Mouse (Mus musculus) thymus, postnatal 36 days (tissue): ENCODE results near the gene Slit1.

Experiments used
- DNase-seq, 2 experiments: peaks; one replicate each; pipeline ENCODE4 v3.0.0; 2022; ENCODE audit warnings: mixed read lengths in 2 of 2

Gene Slit1

GRCm38 (mm10) chr19:41587431-41588222, 155.8 kb downstream of the Slit1 start:
- DNase-seq: no peak

DNA sequence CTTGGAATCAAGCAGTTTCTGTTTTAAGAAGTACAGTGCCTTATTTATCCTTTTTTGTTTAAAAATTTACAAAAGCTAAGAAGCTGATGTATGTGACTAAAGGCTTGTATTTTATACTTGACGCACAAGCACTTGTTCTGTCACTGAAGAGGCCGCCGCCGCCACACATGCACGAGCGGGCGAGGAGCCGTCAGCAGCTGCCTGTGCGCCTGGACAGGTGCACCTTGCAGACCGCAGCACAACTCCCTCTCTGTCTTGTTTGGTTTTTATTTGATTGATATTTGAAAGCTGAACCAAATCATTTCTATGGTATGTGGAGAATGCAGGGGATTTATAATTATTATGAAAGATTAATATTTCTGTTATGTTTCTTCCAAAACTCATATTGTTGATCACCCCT, 156.7 kb downstream of the Slit1 start:
- DNase-seq: no peak

DNA sequence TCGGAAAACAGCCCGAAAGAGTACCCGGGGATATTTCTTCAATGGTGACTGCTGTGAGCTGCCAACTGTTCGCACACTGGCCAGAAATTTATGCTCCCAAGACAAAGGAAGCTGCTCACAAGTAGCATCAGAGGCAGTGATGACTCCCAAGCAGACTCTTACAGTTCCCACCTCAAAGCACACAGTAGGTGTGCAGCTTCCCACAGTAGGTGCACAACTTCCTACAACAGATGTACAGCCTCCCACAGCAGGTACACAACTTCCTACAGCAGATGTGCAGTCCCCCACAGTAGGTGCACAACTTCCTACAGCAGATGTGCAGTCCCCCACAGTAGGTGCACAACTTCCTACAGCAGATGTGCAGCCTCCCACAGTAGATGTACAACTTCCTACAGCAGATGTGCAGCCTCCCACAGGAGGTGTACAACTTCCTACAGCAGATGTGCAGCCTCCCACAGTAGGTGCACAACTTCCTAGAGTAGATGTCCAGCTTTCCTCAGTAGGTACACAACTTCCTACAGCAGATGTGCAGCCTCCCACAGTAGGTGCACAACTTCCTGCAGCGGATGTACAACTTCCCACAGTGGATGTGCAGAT, 160.4 kb downstream of the Slit1 start:
- no peak for DNase-seq

GRCm38 (mm10) chr19:41581706-41582420, 161.6 kb downstream of the Slit1 start, which contains the start of gene Gm340:
Gene Gm340, plus strand, starts transcription at chr19:41582370.
- DNase-seq: no peak

GRCm38 (mm10) chr19:41579311-41579920, 164.0 kb downstream of the Slit1 start:
- DNase-seq: no peak

GRCm38 (mm10) chr19:41577576-41577975, 165.9 kb downstream of the Slit1 start:
- no peak for DNase-seq

DNA sequence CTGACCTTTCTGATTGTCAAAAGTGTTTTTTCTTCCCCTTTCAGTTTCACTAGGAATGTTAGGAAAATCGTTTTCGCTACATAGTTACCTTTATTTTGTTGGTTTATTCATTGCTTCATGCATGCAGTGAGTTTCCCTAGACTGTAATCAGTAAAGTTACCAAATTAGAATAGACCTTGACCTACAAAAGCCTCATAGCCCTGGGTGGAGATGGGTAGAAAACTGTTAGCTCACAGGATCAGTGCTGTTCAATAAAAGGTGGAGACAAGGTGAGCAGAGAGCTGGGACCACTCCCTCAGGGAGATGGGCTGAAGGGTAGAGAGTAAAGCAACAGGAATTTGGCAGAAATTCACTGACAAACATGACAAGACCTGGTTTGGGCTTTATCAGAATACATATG, 169.8 kb downstream of the Slit1 start:
- no peak for DNase-seq

DNA sequence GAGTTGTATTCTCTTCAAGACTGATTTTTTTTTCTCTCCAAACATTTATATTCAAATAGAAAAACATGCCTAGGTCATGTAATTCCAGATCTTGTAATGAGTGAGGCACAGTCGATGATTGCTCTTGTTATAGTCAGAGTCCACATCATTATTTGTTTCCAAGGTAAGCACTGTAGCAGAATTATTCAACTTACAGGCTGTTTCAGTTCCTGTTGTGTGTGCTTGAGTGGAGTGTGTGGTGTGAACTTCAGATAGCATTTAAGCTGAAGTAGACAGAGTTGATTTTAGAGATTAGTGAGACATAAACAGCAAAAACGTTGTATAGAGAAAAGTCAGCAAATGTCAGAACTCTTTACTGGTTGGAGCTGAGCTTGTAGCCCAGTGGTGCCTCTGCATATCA, 174.7 kb downstream of the Slit1 start:
- DNase-seq: no peak

- no peak for DNase-seq
These were observed 182.6 kb downstream of the Slit1 start for GRCm38 (mm10) chr19:41560856-41561255.

- DNase-seq: no peak
These were observed 184.5 kb downstream of the Slit1 start for GRCm38 (mm10) chr19:41558891-41559486.

GRCm38 (mm10) chr19:41557491-41557890, 186.0 kb downstream of the Slit1 start:
- DNase-seq: no peak

DNA sequence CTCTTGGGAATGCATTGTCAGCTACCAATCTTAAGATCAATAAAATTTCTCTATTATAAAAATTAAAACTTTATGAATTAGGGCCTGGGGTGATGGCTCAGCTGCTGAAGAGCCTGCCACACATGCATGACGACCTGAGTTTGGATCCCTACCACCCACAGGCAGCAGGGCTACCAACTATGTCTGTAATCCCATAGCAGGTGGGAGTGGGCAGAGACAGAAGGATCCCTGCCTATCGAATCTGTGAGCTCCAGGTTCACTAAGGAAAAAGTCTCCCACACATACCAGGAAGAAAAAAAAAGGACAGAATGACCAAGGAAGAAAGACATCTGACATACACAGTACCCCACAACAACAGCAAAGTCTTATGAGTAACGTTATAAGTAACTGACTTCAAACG, 186.5 kb downstream of the Slit1 start:
- DNase-seq: no peak
